38 mouse cellular contexts compared by ENCODE assay signal in genomic region chr11:67146409-67147282, GRCm38 (mm10). TPM values are rescaled to one million over a fixed set of nuclear protein-coding genes. Genes with fewer than 3 reads are reported as not detected.
"Had no signal": no experiment of that assay in that cellular context is flagged by ENCODE, and none has a peak within 500 bp of the region (broad histone marks: within the 10 kb centered on the region; RNA-seq: fewer than 3 reads in every experiment).

No protein-coding gene starts in this region.

- H3K4me3 ChIP-seq: limb, embryonic 10.5 days; limb, embryonic 12.5 days; limb, embryonic 13.5 days; limb, embryonic 15.5 days; liver, embryonic 12.5 days; liver, embryonic 13.5 days; liver, embryonic 15.5 days; lung, embryonic 15.5 days; megakaryocyte, embryonic 14.5 days; midbrain, embryonic 10.5 days; midbrain, embryonic 12.5 days; midbrain, embryonic 13.5 days; midbrain, embryonic 15.5 days; myocyte had no signal

- H3K36me3 ChIP-seq: limb, embryonic 10.5 days; limb, embryonic 12.5 days; limb, embryonic 13.5 days; limb, embryonic 15.5 days; liver, embryonic 12.5 days; liver, embryonic 13.5 days; liver, embryonic 15.5 days; lung, embryonic 15.5 days; midbrain, embryonic 10.5 days; midbrain, embryonic 12.5 days; midbrain, embryonic 13.5 days; midbrain, embryonic 15.5 days had no signal

- H3K4me1 ChIP-seq: limb, embryonic 10.5 days; limb, embryonic 12.5 days; limb, embryonic 15.5 days; liver, embryonic 12.5 days; liver, embryonic 13.5 days; liver, embryonic 15.5 days; lung, embryonic 15.5 days; megakaryocyte, embryonic 14.5 days; midbrain, embryonic 12.5 days; midbrain, embryonic 13.5 days; midbrain, embryonic 15.5 days had no signal

- H3K9ac ChIP-seq: limb, embryonic 12.5 days; limb, embryonic 13.5 days; limb, embryonic 15.5 days; liver, embryonic 12.5 days; liver, embryonic 13.5 days; liver, embryonic 14.5 days; liver, embryonic 15.5 days; liver, postnatal 0 days; lung, embryonic 14.5 days; lung, embryonic 15.5 days; midbrain, embryonic 12.5 days; midbrain, embryonic 13.5 days; midbrain, embryonic 15.5 days had no signal

- DNase-seq: left cerebral cortex, postnatal 4 days; liver; liver, embryonic 13.5 days; liver, postnatal 0 days; lung, adult 18-20 months; lung, adult 2 months; lung, embryonic 14.5 days; lung, postnatal 10 days; lung, postnatal 14 days; lung, postnatal 36 days; lung, postnatal 4 days; midbrain, embryonic 14.5 days had no signal

- H3K27me3 ChIP-seq: limb, embryonic 12.5 days; limb, embryonic 13.5 days; limb, embryonic 15.5 days; liver, embryonic 12.5 days; liver, embryonic 13.5 days; liver, embryonic 15.5 days; lung, embryonic 15.5 days; megakaryocyte, embryonic 14.5 days; midbrain, embryonic 12.5 days; midbrain, embryonic 13.5 days; midbrain, embryonic 15.5 days had no signal

- H3K9me3 ChIP-seq: limb, embryonic 10.5 days; limb, embryonic 12.5 days; limb, embryonic 13.5 days; limb, embryonic 15.5 days; liver, embryonic 12.5 days; liver, embryonic 13.5 days; liver, embryonic 15.5 days; lung, embryonic 15.5 days; megakaryocyte, embryonic 14.5 days; midbrain, embryonic 10.5 days; midbrain, embryonic 12.5 days; midbrain, embryonic 13.5 days; midbrain, embryonic 15.5 days had no signal

- H3K27ac ChIP-seq: limb, embryonic 10.5 days; limb, embryonic 12.5 days; limb, embryonic 13.5 days; limb, embryonic 15.5 days; liver, embryonic 12.5 days; liver, embryonic 13.5 days; liver, embryonic 14.5 days; liver, embryonic 15.5 days; lung, embryonic 15.5 days; macrophage; midbrain, embryonic 10.5 days; midbrain, embryonic 12.5 days; midbrain, embryonic 13.5 days; midbrain, embryonic 15.5 days had no signal

- H3K4me2 ChIP-seq: limb, embryonic 12.5 days; limb, embryonic 13.5 days; limb, embryonic 15.5 days; liver, embryonic 11.5 days; liver, embryonic 12.5 days; liver, embryonic 13.5 days; liver, embryonic 15.5 days; lung, embryonic 14.5 days; lung, embryonic 15.5 days; midbrain, embryonic 11.5 days; midbrain, embryonic 12.5 days; midbrain, embryonic 13.5 days; midbrain, embryonic 15.5 days had no signal

RNA-seq across cellular contexts. Expression of gene Myh2, which starts 24.2 kb away (rescaled TPM):
- total RNA-seq: megakaryocyte progenitor cell, adult 5-6 weeks; megakaryocyte, adult 5-6 weeks; megakaryocyte-erythroid progenitor cell, adult 5-6 weeks; monocyte, adult 5-6 weeks had no signal
- polyA plus RNA-seq: limb, embryonic 10.5 days; limb, embryonic 11.5 days; liver, adult 2 months; liver, embryonic 11.5 days; liver, embryonic 12.5 days; liver, embryonic 13.5 days; liver, embryonic 14.5 days; liver, embryonic 16.5 days; liver, postnatal 0 days; lung, embryonic 14.5 days; lung, embryonic 15.5 days; lung, embryonic 16.5 days; lung, postnatal 0 days; macrophage; midbrain, embryonic 11.5 days; midbrain, embryonic 13.5 days had no signal

RNA-seq across cellular contexts. Expression of gene Myh1, which starts 53.2 kb away (rescaled TPM):
- total RNA-seq: megakaryocyte progenitor cell, adult 5-6 weeks; megakaryocyte, adult 5-6 weeks; megakaryocyte-erythroid progenitor cell, adult 5-6 weeks; monocyte, adult 5-6 weeks had no signal
- polyA plus RNA-seq: liver, adult 2 months; lung, embryonic 14.5 days; lung, embryonic 16.5 days; lung, postnatal 0 days; macrophage; midbrain, embryonic 10.5 days; midbrain, embryonic 11.5 days; midbrain, embryonic 12.5 days; midbrain, embryonic 13.5 days had no signal
